Mouse (Mus musculus) Patski (cell line): ENCODE results near the gene Cmss1. TPM values are rescaled to one million over a fixed set of nuclear protein-coding genes. Genes with fewer than 3 reads are reported as not detected.
A peak's percentile ranks its signal among the peaks of the same experiment; 100 is the strongest.

Experiments
- ATAC-seq: fragments of 100-300 bp; one replicate; pipeline ENCODE4 v1.8.0; 2021
- CTCF ChIA-PET: fragments of 350-600 bp; sonication (Branson Sonifier 250); formaldehyde crosslinking; loops from one replicate; lab custom pipeline; 2022; ENCODE audit warnings: inconsistent platforms; lab: Charles Lee
- POLR2A ChIA-PET: fragments of 350-600 bp; sonication (Branson Sonifier 250); formaldehyde crosslinking; loops from one replicate; lab custom pipeline; 2022; ENCODE audit warnings: antibody characterized with exemption, inconsistent platforms; lab: Charles Lee
- DNase-seq: peaks from one replicate; pipeline ENCODE4 v3.0.0-alpha.2; 2011; ENCODE audit warnings: low read depth, low spot score
- H3K27me3 ChIP-seq: fragments of 371-371 bp; one replicate; pipeline ENCODE4 v1.5.1; 2021
- CTCF ChIP-seq: fragments of 100-300 bp; IDR thresholded peaks from one replicate; pipeline ENCODE4 v1.5.1; 2021
- in situ Hi-C: fragments of 300-500 bp; cut with MboI; formaldehyde crosslinking; loops from 3 replicates; pipeline ENCODE4 v1.11.1; 2018; ENCODE audit warnings: low pct_unique_long_range_greater_than_20kb, mixed read lengths
- polyA plus RNA-seq: library from polyadenylated mRNA; unstranded; gene quantifications from one replicate; pipeline ENCODE4 v1.2.3, GENCODE M21; 2021

Gene Cmss1
- polyA plus RNA-seq = 13.8 TPM

GRCm38 (mm10) chr16:57606444-57607227 is at the start of gene Cmss1:
Gene Cmss1 (minus strand): TSS chr16:57606864.
- POLR2A ChIA-PET = no interaction called here
- ATAC-seq = peak; percentile 82
- no peak for TF ChIP-seq CTCF
- CTCF ChIA-PET = interaction anchor here (1.4 kb wide), 1 partner anchor 13 kb away, joined by 5 read pairs; no protein-coding TSS in a partner anchor
- in situ Hi-C loops = loop anchor here (10.0 kb wide), 1 partner anchor 362 kb away; no protein-coding TSS in a partner anchor
- H3K27me3 ChIP-seq = no peaks in the 10 kb centered on the region
- DNase-seq = peak; percentile 60

GRCm38 (mm10) chr16:57649888-57650287 is 43.2 kb upstream of the Cmss1 start:
- POLR2A ChIA-PET = interaction anchor here (0.6 to 1.0 kb wide), 2 partner anchors 15 to 248 kb away, joined by 3 to 4 read pairs; no protein-coding TSS in a partner anchor
- in situ Hi-C loops = no loop called here
- no peaks in the 10 kb centered on the region for H3K27me3 ChIP-seq
- DNase-seq (peak; percentile 73), ATAC-seq (peak; percentile 92)
- CTCF ChIA-PET = no interaction called here
- no peak for TF ChIP-seq CTCF

- H3K27me3 ChIP-seq = no peaks in the 10 kb centered on the region
- CTCF ChIA-PET = interaction anchor here (2.8 kb wide), 1 partner anchor 27 kb away, joined by 9 read pairs; no protein-coding TSS in a partner anchor
- no peak for TF ChIP-seq CTCF
- POLR2A ChIA-PET = no interaction called here
- ATAC-seq = no peak
- DNase-seq = no peak
- in situ Hi-C loops = no loop called here
Measured at GRCm38 (mm10) chr16:57641346-57641885, 34.8 kb upstream of the Cmss1 start.

GRCm38 (mm10) chr16:57634766-57635165 is 28.1 kb upstream of the Cmss1 start:
- no peak for TF ChIP-seq CTCF
- no peak for ATAC-seq
- ChIA-PET POLR2A (interaction anchor here (0.5 to 1.0 kb wide), 2 partner anchors 15 to 116 kb away, joined by 3 to 4 read pairs; no protein-coding TSS in a partner anchor), CTCF (interaction anchor here (0.5 to 3.8 kb wide), 14 partner anchors 9 to 1049 kb away, joined by 3 to 22 read pairs (median 4); no protein-coding TSS in a partner anchor)
- in situ Hi-C loops = no loop called here
- H3K27me3 ChIP-seq = no peaks in the 10 kb centered on the region
- DNase-seq = no peak

GRCm38 (mm10) chr16:57634191-57634590 is 27.5 kb upstream of the Cmss1 start:
- ChIA-PET CTCF (interaction anchor here (0.5 to 3.8 kb wide), 17 partner anchors 9 to 1049 kb away, joined by 3 to 22 read pairs (median 4); no protein-coding TSS in a partner anchor), POLR2A (interaction anchor here (0.6 kb wide), 1 partner anchor 683 kb away, joined by 3 read pairs; no protein-coding TSS in a partner anchor)
- ATAC-seq (peak; percentile 69), DNase-seq (peak; percentile 25)
- in situ Hi-C loops = no loop called here
- no peaks in the 10 kb centered on the region for H3K27me3 ChIP-seq
- TF ChIP-seq CTCF = peak; percentile 87

GRCm38 (mm10) chr16:57611768-57612167 is 5.1 kb upstream of the Cmss1 start:
- in situ Hi-C loops = no loop called here
- no peak for DNase-seq

GRCm38 (mm10) chr16:57601031-57601430 is 5.6 kb downstream of the Cmss1 start:
- ChIA-PET CTCF (interaction anchor here (0.6 to 1.5 kb wide), 2 partner anchors 10 to 27 kb away, joined by 4 read pairs; no protein-coding TSS in a partner anchor), POLR2A (interaction anchor here (0.9 kb wide), 1 partner anchor 376 kb away, joined by 4 read pairs; no protein-coding TSS in a partner anchor)
- DNase-seq (no peak), ATAC-seq (no peak)
- TF ChIP-seq CTCF = no peak
- in situ Hi-C loops = loop anchor here (10.0 kb wide), 1 partner anchor 356 kb away; no protein-coding TSS in a partner anchor
- H3K27me3 ChIP-seq = no peaks in the 10 kb centered on the region

More at GRCm38 (mm10) chr16:57611768-57612167, 5.1 kb upstream of the Cmss1 start:
- CTCF ChIA-PET = interaction anchor here (0.5 to 3.6 kb wide), 19 partner anchors 9 to 684 kb away, joined by 3 to 12 read pairs (median 4); no protein-coding TSS in a partner anchor
- POLR2A ChIA-PET = no interaction called here
- no peak for ATAC-seq
- TF ChIP-seq CTCF = peak; percentile 85
- no peaks in the 10 kb centered on the region for H3K27me3 ChIP-seq

GRCm38 (mm10) chr16:57597295-57597957 is 9.2 kb downstream of the Cmss1 start:
- TF ChIP-seq CTCF = no peak
- in situ Hi-C loops = loop anchor here (10.0 kb wide), 1 partner anchor 473 kb away; the partner anchor contains the start of gene Tomm70a
- CTCF ChIA-PET = interaction anchor here (1.1 kb wide), 1 partner anchor 14 kb away, joined by 3 read pairs; no protein-coding TSS in a partner anchor
- ATAC-seq (no peak), DNase-seq (no peak)
- POLR2A ChIA-PET = no interaction called here
- no peaks in the 10 kb centered on the region for H3K27me3 ChIP-seq

- in situ Hi-C loops = loop anchor here (10.0 kb wide), 1 partner anchor 469 kb away; the partner anchor contains the start of gene Tomm70a
- ATAC-seq (peak; percentile 12), DNase-seq (no peak)
- TF ChIP-seq CTCF = peak; percentile 74
- no peaks in the 10 kb centered on the region for H3K27me3 ChIP-seq
- ChIA-PET CTCF (interaction anchor here (0.7 to 2.7 kb wide), 30 partner anchors 9 to 508 kb away, joined by 3 to 30 read pairs (median 6); partner anchors contain the start of genes Cmss1, Nit2 and Tbc1d23), POLR2A (no interaction called here)
Measured at GRCm38 (mm10) chr16:57593422-57594157, 13.1 kb downstream of the Cmss1 start.
